15 mouse cellular contexts compared by ENCODE assay signal in genomic region chr2:157607542-157608236, GRCm38 (mm10). TPM values are rescaled to one million over a fixed set of nuclear protein-coding genes. Genes with fewer than 3 reads are reported as not detected.
A peak's percentile ranks its signal among the peaks of the same experiment; 100 is the strongest.
DNase-seq lines count a peak whose midpoint lies in the region; ATAC-seq and TF ChIP-seq lines count a peak whose summit lies in the region.
"Had no signal": no experiment of that assay in that cellular context is flagged by ENCODE, and none has a peak within 500 bp of the region (broad histone marks: within the 10 kb centered on the region; RNA-seq: fewer than 3 reads in every experiment).

No protein-coding gene starts in this region.

- no peak overlapping the region for H3K4me2 ChIP-seq in heart, postnatal 0 days (ENCODE audit: low read depth, low read length)
- 0 out of 2 replicates have a peak overlapping the region, but pooled peaks have one; percentile 18 for H3K4me2 ChIP-seq in lung, embryonic 16.5 days (ENCODE audit: low read depth, low read length)
- no peak overlapping the region for H3K4me2 ChIP-seq in hindbrain, embryonic 15.5 days
- H3K4me2 ChIP-seq in neural tube, embryonic 13.5 days = no peak overlapping the region

- no peak for TF ChIP-seq EP300 in heart, postnatal 0 days (IDR thresholded peaks at IDR 0.05; ENCODE audit: low read depth)

- no peaks in the 10 kb centered on the region; the same call in 1 of the 2 replicates for H3K27me3 ChIP-seq in heart, postnatal 0 days (ENCODE audit: control insufficient read depth, insufficient read depth, low read length)
- H3K27me3 ChIP-seq in lung, embryonic 16.5 days (ENCODE audit: control insufficient read depth, insufficient read depth, low read depth, low read length) = no peaks in the 10 kb centered on the region
- H3K27me3 ChIP-seq in hindbrain, embryonic 15.5 days = peaks cover 3% of the 10 kb centered on the region; the same call in 1 of the 2 replicates
- H3K27me3 ChIP-seq in neural tube, embryonic 13.5 days = peaks cover 13% of the 10 kb centered on the region; the same call in 1 of the 2 replicates

- ATAC-seq in heart, postnatal 0 days (ENCODE audit: insufficient read depth, low read depth) = peak; percentile 14; the same call in 1 of the 2 replicates
- peak; percentile 83 for ATAC-seq in lung, embryonic 16.5 days (ENCODE audit: low read depth)
- ATAC-seq in hindbrain, embryonic 15.5 days (ENCODE audit: low FRiP score, low read depth) = peak; percentile 8; the same call in 1 of the 2 replicates
- ATAC-seq in neural tube, embryonic 13.5 days (ENCODE audit: low read depth) = peak; percentile 62
- no peak for ATAC-seq in CD4-positive, CD25-positive, alpha-beta regulatory T cell, adult 4 months

- H3K27ac ChIP-seq in heart, postnatal 0 days (ENCODE audit: low read depth) = no peak overlapping the region
- H3K27ac ChIP-seq in lung, embryonic 16.5 days (ENCODE audit: low read length) = peak overlapping the region; percentile 42
- H3K27ac ChIP-seq in hindbrain, embryonic 15.5 days (replicated peaks) = peak overlapping the region; percentile 44
- peak overlapping the region; percentile 57 for H3K27ac ChIP-seq in neural tube, embryonic 13.5 days (replicated peaks)
- H3K27ac ChIP-seq: forebrain, embryonic 10.5 days had no signal

- H3K9me3 ChIP-seq in heart, postnatal 0 days (replicated peaks; ENCODE audit: control insufficient read depth, low read length) = no peaks in the 10 kb centered on the region
- no peaks in the 10 kb centered on the region for H3K9me3 ChIP-seq in lung, embryonic 16.5 days (ENCODE audit: control insufficient read depth, low read length)
- no peaks in the 10 kb centered on the region for H3K9me3 ChIP-seq in hindbrain, embryonic 15.5 days
- no peaks in the 10 kb centered on the region for H3K9me3 ChIP-seq in neural tube, embryonic 13.5 days
- H3K9me3 ChIP-seq: forebrain, embryonic 10.5 days; megakaryocyte, embryonic 14.5 days had no signal

- intact Hi-C loops in heart, postnatal 10 days (cut with DNase I) = loop anchor here (10.0 kb wide), 2 partner anchors 597 to 737 kb away; no protein-coding TSS in a partner anchor

- no peak overlapping the region for H3K9ac ChIP-seq in heart, postnatal 0 days (replicated peaks; ENCODE audit: low read depth, low read length)
- no peak overlapping the region for H3K9ac ChIP-seq in lung, embryonic 16.5 days (ENCODE audit: low read length)
- H3K9ac ChIP-seq in hindbrain, embryonic 15.5 days = no peak overlapping the region
- H3K9ac ChIP-seq in neural tube, embryonic 13.5 days = no peak overlapping the region

- H3K4me1 ChIP-seq in heart, postnatal 0 days (ENCODE audit: control insufficient read depth, insufficient read depth) = no peaks in the 10 kb centered on the region
- H3K4me1 ChIP-seq in lung, embryonic 16.5 days (replicated peaks; ENCODE audit: control insufficient read depth, insufficient read depth, low read length) = no peaks in the 10 kb centered on the region; the same call in 1 of the 2 replicates
- peaks cover 18% of the 10 kb centered on the region for H3K4me1 ChIP-seq in hindbrain, embryonic 15.5 days (replicated peaks)
- H3K4me1 ChIP-seq in neural tube, embryonic 13.5 days (replicated peaks) = peaks cover 24% of the 10 kb centered on the region

- TF ChIP-seq CTCF in heart, postnatal 0 days (IDR thresholded peaks at IDR 0.05; ENCODE audit: low read depth) = no peak

- no peak for DNase-seq in heart, postnatal 0 days (ENCODE audit: low spot score)
- DNase-seq in heart, postnatal 10 days = no peak
- DNase-seq in lung, postnatal 4 days = no peak
- DNase-seq in cerebellum, postnatal 36 days = no peak
- DNase-seq: adrenal gland, adult 8-10 months; cerebellum, adult 18-20 months; gastrocnemius, postnatal 14 days; layer of hippocampus, adult 9-11 months had no signal

- WGBS in heart, postnatal 0 days = 61% methylated on average over 9 of the region's 9 CpGs
- WGBS in lung, embryonic 16.5 days = 34% methylated on average over 9 of the region's 9 CpGs
- WGBS in hindbrain, embryonic 15.5 days = 31% methylated on average over 9 of the region's 9 CpGs
- WGBS in neural tube, embryonic 13.5 days = 25% methylated on average over 9 of the region's 9 CpGs

- no peak overlapping the region for H3K4me3 ChIP-seq in heart, postnatal 0 days (ENCODE audit: low read depth, low read length)
- no peak overlapping the region for H3K4me3 ChIP-seq in lung, embryonic 16.5 days (ENCODE audit: low read length)
- no peak overlapping the region for H3K4me3 ChIP-seq in hindbrain, embryonic 15.5 days
- H3K4me3 ChIP-seq in neural tube, embryonic 13.5 days = no peak overlapping the region
- H3K4me3 ChIP-seq: forebrain, embryonic 10.5 days; megakaryocyte, embryonic 14.5 days had no signal

- H3K36me3 ChIP-seq in heart, postnatal 0 days (replicated peaks; ENCODE audit: control insufficient read depth, insufficient read depth, low read length) = no peaks in the 10 kb centered on the region
- H3K36me3 ChIP-seq in lung, embryonic 16.5 days (ENCODE audit: control insufficient read depth, insufficient read depth, low read length) = no peaks in the 10 kb centered on the region
- H3K36me3 ChIP-seq in hindbrain, embryonic 15.5 days = no peaks in the 10 kb centered on the region
- H3K36me3 ChIP-seq in neural tube, embryonic 13.5 days = no peaks in the 10 kb centered on the region
- H3K36me3 ChIP-seq: forebrain, embryonic 10.5 days had no signal

RNA-seq across cellular contexts. Expression of gene Blcap, which starts 36.6 kb away (rescaled TPM):
- 33.1 and 35.5 TPM in 2 replicates for total RNA-seq in heart, postnatal 0 days (2014; rRNA removed; ENCODE audit: low replicate concordance)
- 48.9 and 49.5 TPM in 2 replicates for polyA plus RNA-seq in heart, postnatal 0 days (2015; fragmentation: Nextera tagmentation; extraction: Ambion mirVana)
- 10 to 100 TPM; 61.1 to 63.8 TPM for total RNA-seq in heart, postnatal 10 days (2021)
- polyA plus RNA-seq in lung, embryonic 16.5 days (2015; fragmentation: Nextera tagmentation; extraction: Ambion mirVana) = 52.8 and 56.2 TPM in 2 replicates
- polyA plus RNA-seq in hindbrain, embryonic 15.5 days (2015; fragmentation: Nextera tagmentation; extraction: Ambion mirVana) = 249 and 272 TPM in 2 replicates
- 165 TPM in 2 replicates for polyA plus RNA-seq in neural tube, embryonic 13.5 days (2015; fragmentation: Nextera tagmentation; extraction: Ambion mirVana)
- polyA plus RNA-seq in CD4-positive, CD25-positive, alpha-beta regulatory T cell, adult 4 months (2017; shearing (Covaris generic)) = 10 to 100 TPM; 21.8 to 22.7 TPM

RNA-seq across cellular contexts. Expression of gene Nnat, which starts 47.8 kb away (rescaled TPM):
- total RNA-seq in heart, postnatal 0 days (2014; rRNA removed; ENCODE audit: low replicate concordance) = 23.8 and 27.9 TPM in 2 replicates
- polyA plus RNA-seq in heart, postnatal 0 days (2015; fragmentation: Nextera tagmentation; extraction: Ambion mirVana) = 13.1 and 13.8 TPM in 2 replicates
- 1 to 10 TPM; 3.9 to 6.4 TPM for total RNA-seq in heart, postnatal 10 days (2021)
- 614 and 619 TPM in 2 replicates for polyA plus RNA-seq in lung, embryonic 16.5 days (2015; fragmentation: Nextera tagmentation; extraction: Ambion mirVana)
- 6,864 and 7,318 TPM in 2 replicates for polyA plus RNA-seq in hindbrain, embryonic 15.5 days (2015; fragmentation: Nextera tagmentation; extraction: Ambion mirVana)
- polyA plus RNA-seq in neural tube, embryonic 13.5 days (2015; fragmentation: Nextera tagmentation; extraction: Ambion mirVana) = 4,054 and 4,218 TPM in 2 replicates
- under 1 TPM; 0.62 to 1.00 TPM for polyA plus RNA-seq in CD4-positive, CD25-positive, alpha-beta regulatory T cell, adult 4 months (2017; shearing (Covaris generic))
- total RNA-seq: liver, adult 2 months had no signal
- polyA plus RNA-seq: liver, adult 2 months had no signal

Comparison
In these comparisons a context has a peak if more than half of its experiments do, and no peak if none do; other contexts are left out.
1. RNA of gene Nnat, which starts 47.8 kb away (polyA plus RNA-seq): 6,864 to 7,318 TPM in hindbrain, embryonic 15.5 days, 4,054 to 4,218 TPM in neural tube, embryonic 13.5 days and 614 to 619 TPM in lung, embryonic 16.5 days; 13.1 to 13.8 TPM in heart, postnatal 0 days and 0.62 to 1.00 TPM in CD4-positive, CD25-positive, alpha-beta regulatory T cell, adult 4 months; every median in the first group is over 10 times any median in the second.